Mouse (Mus musculus): ENCODE results near the gene Abhd16a. TPM values are rescaled to one million over a fixed set of nuclear protein-coding genes. Genes with fewer than 3 reads are reported as not detected.

Gene Abhd16a
- polyA plus RNA-seq (2016; fragmentation: Nextera tagmentation; extraction: Ambion mirVana): 58.9 and 65.1 TPM in 2 replicates

GRCm38 (mm10) chr17:35088825-35089644, at the start of gene Abhd16a:
Gene Abhd16a, plus strand, starts transcription at chr17:35089263.
- peak within 1 kb of the TSS; percentile 94 for H3K27ac ChIP-seq (ENCODE audit: poor library complexity, severe bottlenecking)
- H3K36me3 ChIP-seq: peaks cover 35% of the 10 kb centered on the region
- no peaks in the 10 kb centered on the region for H3K27me3 ChIP-seq (replicated peaks)
- peak within 1 kb of the TSS; percentile 89 for H3K9ac ChIP-seq
- peak; percentile 97 for ATAC-seq (ENCODE audit: insufficient number of reproducible peaks, low FRiP score)
- peak within 1 kb of the TSS; percentile 72 for H3K4me2 ChIP-seq
- peaks cover 19% of the 10 kb centered on the region for H3K4me1 ChIP-seq (replicated peaks)
- H3K4me3 ChIP-seq: peak within 1 kb of the TSS; percentile 71
- H3K9me3 ChIP-seq (replicated peaks): no peaks in the 10 kb centered on the region
- WGBS: 3% methylated on average over 65 of the region's 67 CpGs

DNA sequence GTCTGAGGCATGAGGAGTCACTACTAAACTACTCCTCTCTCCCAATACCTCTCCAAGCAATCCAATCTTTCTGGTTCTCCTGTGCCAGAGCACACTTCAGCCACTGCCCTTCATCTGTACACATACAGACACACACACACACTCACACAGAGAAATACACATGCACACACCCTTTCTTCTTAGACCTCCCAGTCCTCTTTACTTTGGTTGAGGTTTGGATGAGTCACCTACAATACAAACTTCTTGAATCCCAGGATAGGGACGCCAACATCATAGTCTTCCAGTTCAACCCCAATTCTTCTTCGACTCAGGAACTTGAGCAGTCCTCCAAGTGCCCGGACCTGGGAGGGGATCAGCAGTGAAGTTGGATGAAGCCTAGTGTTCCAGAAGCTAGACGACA, 45.3 kb upstream of the Abhd16a start:
- ATAC-seq (ENCODE audit: insufficient number of reproducible peaks, low FRiP score): no peak
- Histone ChIP-seq H3K4me1 (replicated peaks) (peaks cover 40% of the 10 kb centered on the region), H3K9ac (no peak overlapping the region), H3K36me3 (no peaks in the 10 kb centered on the region), H3K27me3 (replicated peaks) (no peaks in the 10 kb centered on the region), H3K4me3 (no peak overlapping the region), H3K27ac (ENCODE audit: poor library complexity, severe bottlenecking) (peak overlapping the region; percentile 40; the same call in 1 of the 2 replicates), H3K9me3 (replicated peaks) (no peaks in the 10 kb centered on the region), H3K4me2 (no peak overlapping the region)
- 69% methylated on average over 4 of the region's 4 CpGs for WGBS

- Histone ChIP-seq H3K9ac (no peak overlapping the region), H3K9me3 (replicated peaks) (no peaks in the 10 kb centered on the region), H3K36me3 (no peaks in the 10 kb centered on the region), H3K4me3 (peak overlapping the region; percentile 64; the same call in 1 of the 2 replicates), H3K27ac (ENCODE audit: poor library complexity, severe bottlenecking) (peak overlapping the region; percentile 96), H3K4me1 (replicated peaks) (peaks cover 48% of the 10 kb centered on the region), H3K4me2 (peak overlapping the region; percentile 99), H3K27me3 (replicated peaks) (no peaks in the 10 kb centered on the region)
- 47% methylated on average over 7 of the region's 7 CpGs for WGBS
- no peak for ATAC-seq (ENCODE audit: insufficient number of reproducible peaks, low FRiP score)
Observed at GRCm38 (mm10) chr17:35044904-35045806, 43.9 kb upstream of the Abhd16a start.

DNA sequence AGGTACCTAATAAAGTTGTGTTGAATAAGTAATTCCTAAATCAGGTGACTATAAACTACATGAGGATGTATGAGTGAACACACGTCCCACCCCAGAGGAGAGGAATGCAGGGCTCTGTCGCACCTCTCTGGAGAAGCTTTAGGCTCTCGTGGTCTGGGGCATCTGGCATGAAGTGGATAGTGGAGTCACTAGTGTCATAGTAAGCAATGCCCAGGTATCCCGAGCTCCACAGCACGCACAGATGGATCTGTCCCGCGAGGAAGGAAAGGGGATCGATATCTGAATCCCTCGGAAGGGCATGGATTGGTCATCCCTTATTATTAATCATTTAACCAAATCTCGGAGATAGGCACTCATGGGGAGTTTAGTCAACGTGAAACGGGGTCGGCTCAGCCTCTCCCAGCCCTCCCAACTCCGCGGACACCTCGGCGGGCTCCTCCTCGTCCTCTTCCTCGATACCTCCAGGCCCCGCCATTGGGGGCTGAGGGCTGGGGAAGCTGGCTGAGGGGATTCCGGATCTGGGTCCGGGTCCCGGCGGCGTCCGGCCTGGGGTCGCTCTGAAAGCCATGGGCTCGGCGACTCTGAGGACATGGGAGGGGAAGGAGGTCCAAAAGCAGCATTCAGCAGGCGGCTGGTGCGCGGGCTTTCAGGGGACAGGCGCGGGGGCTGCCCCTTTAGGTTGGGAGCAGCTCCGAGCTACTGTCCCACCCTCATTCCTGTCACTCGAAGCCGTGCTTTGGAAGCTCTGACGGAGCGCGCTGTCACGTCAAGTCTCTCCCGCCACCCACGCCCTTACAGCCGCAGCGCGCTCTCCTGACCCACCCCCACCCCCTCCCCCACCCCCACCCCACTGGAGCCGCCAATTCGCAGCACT, 43.0 kb upstream of the Abhd16a start:
- peak overlapping the region; percentile 99 for H3K4me2 ChIP-seq
- WGBS: 2% methylated on average over 48 of the region's 48 CpGs
- H3K9ac ChIP-seq: peak overlapping the region; percentile 94
- peaks cover 48% of the 10 kb centered on the region for H3K4me1 ChIP-seq (replicated peaks)
- peak overlapping the region; percentile 96 for H3K27ac ChIP-seq (ENCODE audit: poor library complexity, severe bottlenecking)
- no peaks in the 10 kb centered on the region for H3K36me3 ChIP-seq
- H3K9me3 ChIP-seq (replicated peaks): no peaks in the 10 kb centered on the region
- no peak for ATAC-seq (ENCODE audit: insufficient number of reproducible peaks, low FRiP score)
- H3K4me3 ChIP-seq: peak overlapping the region; percentile 64
- H3K27me3 ChIP-seq (replicated peaks): no peaks in the 10 kb centered on the region

- peak within 1 kb of the TSS; percentile 64 for H3K4me3 ChIP-seq
- ATAC-seq (ENCODE audit: insufficient number of reproducible peaks, low FRiP score): peak; percentile 91
- peak within 1 kb of the TSS; percentile 99 for H3K27ac ChIP-seq (ENCODE audit: poor library complexity, severe bottlenecking)
- peak within 1 kb of the TSS; percentile 94 for H3K9ac ChIP-seq
- no peaks in the 10 kb centered on the region for H3K27me3 ChIP-seq (replicated peaks)
- H3K9me3 ChIP-seq (replicated peaks): no peaks in the 10 kb centered on the region
- H3K36me3 ChIP-seq: no peaks in the 10 kb centered on the region
- peaks cover 50% of the 10 kb centered on the region for H3K4me1 ChIP-seq (replicated peaks)
- WGBS: 2% methylated on average over 33 of the region's 33 CpGs
- peak within 1 kb of the TSS; percentile 99 for H3K4me2 ChIP-seq
Observed at GRCm38 (mm10) chr17:35046681-35047455, 42.2 kb upstream of the Abhd16a start, which contains the start of gene Msh5. Gene Msh5, minus strand, starts transcription at chr17:35046745.

DNA sequence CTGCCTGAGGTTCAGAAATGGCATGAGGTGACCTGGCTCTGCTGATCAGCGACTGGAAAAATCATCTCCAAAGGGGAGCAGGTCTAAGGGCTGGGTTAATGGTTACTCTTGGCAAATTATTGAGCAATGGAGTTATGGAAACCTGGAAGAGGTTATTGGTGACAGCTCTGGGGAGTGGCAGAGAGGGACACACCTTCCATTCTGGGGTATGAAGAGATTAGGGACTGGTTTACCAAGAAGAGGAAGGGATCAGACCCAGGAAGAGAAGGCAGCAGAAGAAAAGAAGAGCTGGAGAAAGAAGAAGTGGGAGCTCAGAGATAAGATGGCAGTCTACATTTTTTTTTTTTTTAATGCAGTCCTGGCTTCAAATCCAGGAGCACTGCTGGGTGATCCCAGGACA, 41.4 kb upstream of the Abhd16a start:
- Histone ChIP-seq H3K9ac (0 out of 2 replicates have a peak overlapping the region, but pooled peaks have one; percentile 21), H3K4me3 (0 out of 2 replicates have a peak overlapping the region, but pooled peaks have one; percentile 17), H3K36me3 (peaks cover 5% of the 10 kb centered on the region), H3K27me3 (replicated peaks) (no peaks in the 10 kb centered on the region), H3K4me2 (peak overlapping the region; percentile 50), H3K4me1 (replicated peaks) (peaks cover 58% of the 10 kb centered on the region), H3K9me3 (replicated peaks) (no peaks in the 10 kb centered on the region), H3K27ac (ENCODE audit: poor library complexity, severe bottlenecking) (peak overlapping the region; percentile 99)
- WGBS: 35% methylated on average over 1 of the region's 1 CpGs
- no peak for ATAC-seq (ENCODE audit: insufficient number of reproducible peaks, low FRiP score)

DNA sequence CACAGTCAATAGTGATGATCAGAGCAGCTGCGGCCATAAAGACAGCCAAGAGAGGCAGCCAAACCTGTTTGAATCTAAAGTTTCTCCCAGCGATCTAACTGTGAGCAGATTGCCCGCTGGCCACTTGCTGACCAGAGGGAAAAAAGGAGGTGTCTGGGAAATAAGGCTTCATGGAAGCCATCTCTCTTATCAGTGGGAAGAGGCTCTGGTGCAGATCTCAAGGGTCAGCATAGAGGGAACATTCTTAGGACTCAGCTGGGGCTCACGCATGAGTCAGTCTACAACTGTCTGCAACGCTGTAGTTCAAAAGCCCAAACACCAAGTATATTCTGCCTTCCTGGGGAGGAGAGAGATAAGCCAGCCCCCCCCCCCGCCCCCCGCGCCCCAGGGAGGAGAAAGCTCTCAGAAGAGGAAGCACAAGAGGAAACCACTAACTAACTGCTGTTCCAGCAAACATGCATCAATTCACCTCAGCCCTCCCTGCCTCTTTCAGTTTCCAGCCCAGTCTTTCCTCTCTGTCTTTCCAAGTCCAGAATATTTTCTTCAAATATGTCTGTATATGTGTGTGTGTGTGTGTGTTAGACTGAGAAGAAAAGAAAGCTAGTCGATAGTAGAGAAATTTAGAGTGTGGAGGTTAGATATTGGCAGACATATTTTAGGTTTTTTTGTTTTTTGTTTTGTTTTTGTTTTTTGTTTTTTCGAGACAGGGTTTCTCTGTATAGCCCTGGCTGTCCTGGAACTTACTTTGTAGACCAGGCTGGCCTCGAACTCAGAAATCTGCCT, 40.7 kb upstream of the Abhd16a start:
- peaks cover 12% of the 10 kb centered on the region for H3K36me3 ChIP-seq
- no peak for ATAC-seq (ENCODE audit: insufficient number of reproducible peaks, low FRiP score)
- 20% methylated on average over 11 of the region's 11 CpGs for WGBS
- peaks cover 62% of the 10 kb centered on the region for H3K4me1 ChIP-seq (replicated peaks)
- peak overlapping the region; percentile 88 for H3K4me2 ChIP-seq
- 0 out of 2 replicates have a peak overlapping the region, but pooled peaks have one; percentile 17 for H3K4me3 ChIP-seq
- peak overlapping the region; percentile 49; the same call in 1 of the 2 replicates for H3K9ac ChIP-seq
- H3K9me3 ChIP-seq (replicated peaks): no peaks in the 10 kb centered on the region
- no peaks in the 10 kb centered on the region for H3K27me3 ChIP-seq (replicated peaks)
- peak overlapping the region; percentile 99 for H3K27ac ChIP-seq (ENCODE audit: poor library complexity, severe bottlenecking)

GRCm38 (mm10) chr17:35048932-35049440, 40.1 kb upstream of the Abhd16a start:
- no peak for ATAC-seq (ENCODE audit: insufficient number of reproducible peaks, low FRiP score)
- peak overlapping the region; percentile 88 for H3K4me2 ChIP-seq
- H3K27me3 ChIP-seq (replicated peaks): no peaks in the 10 kb centered on the region
- peaks cover 18% of the 10 kb centered on the region for H3K36me3 ChIP-seq
- peak overlapping the region; percentile 94; the same call in 1 of the 2 replicates for H3K9ac ChIP-seq
- peaks cover 62% of the 10 kb centered on the region for H3K4me1 ChIP-seq (replicated peaks)
- H3K27ac ChIP-seq (ENCODE audit: poor library complexity, severe bottlenecking): peak overlapping the region; percentile 99
- H3K9me3 ChIP-seq (replicated peaks): no peaks in the 10 kb centered on the region; the same call in 1 of the 2 replicates
- H3K4me3 ChIP-seq: peak overlapping the region; percentile 75; the same call in 1 of the 2 replicates
- 61% methylated on average over 5 of the region's 5 CpGs for WGBS

GRCm38 (mm10) chr17:35049561-35050016, 39.5 kb upstream of the Abhd16a start, which contains the start of gene Clic1:
Gene Clic1, plus strand, starts transcription at chr17:35049966.
- H3K4me3 ChIP-seq: peak within 1 kb of the TSS; percentile 75
- H3K27me3 ChIP-seq (replicated peaks): no peaks in the 10 kb centered on the region
- peak within 1 kb of the TSS; percentile 88 for H3K4me2 ChIP-seq
- peaks cover 24% of the 10 kb centered on the region for H3K36me3 ChIP-seq
- H3K9ac ChIP-seq: peak within 1 kb of the TSS; percentile 94
- ATAC-seq (ENCODE audit: insufficient number of reproducible peaks, low FRiP score): peak; percentile 37
- H3K9me3 ChIP-seq (replicated peaks): no peaks in the 10 kb centered on the region; the same call in 1 of the 2 replicates
- H3K27ac ChIP-seq (ENCODE audit: poor library complexity, severe bottlenecking): peak within 1 kb of the TSS; percentile 99
- H3K4me1 ChIP-seq (replicated peaks): peaks cover 57% of the 10 kb centered on the region
- under 1% methylated on average over 11 of the region's 11 CpGs for WGBS
